Mouse (Mus musculus) liver, postnatal 0 days (tissue): Measurements from ENCODE around the gene Dlg5. TPM values are rescaled to one million over a fixed set of nuclear protein-coding genes. Genes with fewer than 3 reads are reported as not detected.
A peak's percentile ranks its signal among the peaks of the same experiment; 100 is the strongest.

Experiments
- ATAC-seq: fragments of 200-750 bp; cut with Nextera tagmentation; 2 replicates; pipeline ENCODE4 v1.8.0; 2017; ENCODE audit warnings: mild to moderate bottlenecking, moderate library complexity
- DNase-seq: peaks from one replicate; pipeline ENCODE4 v3.0.0-alpha.2; 2016
- H3K27ac ChIP-seq: fragments of 300-500 bp; sonication (generic); 2 replicates; pipeline ENCODE4 v1.5.1; 2014; ENCODE audit warnings: antibody characterized with exemption, moderate library complexity, mild to moderate bottlenecking, low read depth
- H3K27me3 ChIP-seq: fragments of 300-500 bp; sonication (generic); 2 replicates; pipeline ENCODE4 v1.6.1; 2014; ENCODE audit warnings: low read length, control low read depth, mixed read lengths; ENCODE audit not compliant: insufficient read depth
- H3K36me3 ChIP-seq: fragments of 300-500 bp; sonication (generic); replicated peaks from 2 replicates; pipeline ENCODE4 v1.6.1; 2014; ENCODE audit warnings: mild to moderate bottlenecking, control low read depth, low read length, moderate library complexity, mixed read lengths; ENCODE audit not compliant: insufficient read depth
- H3K4me1 ChIP-seq: fragments of 300-500 bp; sonication (generic); 2 replicates; pipeline ENCODE4 v1.6.1; 2014; ENCODE audit warnings: antibody characterized with exemption, mild to moderate bottlenecking, control low read depth; ENCODE audit not compliant: insufficient read depth
- H3K4me2 ChIP-seq: fragments of 300-500 bp; sonication (generic); 2 replicates; pipeline ENCODE4 v1.6.1; 2014; ENCODE audit warnings: low read depth, mild to moderate bottlenecking, low read length, moderate library complexity, mixed read lengths
- H3K4me3 ChIP-seq: fragments of 300-500 bp; sonication (generic); 2 replicates; pipeline ENCODE4 v1.5.1; 2014; ENCODE audit warnings: low read depth, low read length
- H3K9ac ChIP-seq: fragments of 300-500 bp; sonication (generic); replicated peaks from 2 replicates; pipeline ENCODE4 v1.6.1; 2014; ENCODE audit warnings: mild to moderate bottlenecking, moderate library complexity
- H3K9me3 ChIP-seq: fragments of 300-500 bp; sonication (generic); 2 replicates; pipeline ENCODE4 v1.6.1; 2016; ENCODE audit warnings: mild to moderate bottlenecking, control low read depth, low read length, mixed read lengths
- CTCF ChIP-seq: sonication (generic); IDR thresholded peaks from 2 replicates; pipeline ENCODE4 v1.5.1; 2016; ENCODE audit warnings: antibody characterized with exemption, low read depth
- EP300 ChIP-seq: IDR thresholded peaks from 2 replicates; pipeline ENCODE4 v1.6.1; 2016; ENCODE audit warnings: antibody characterized with exemption, low read depth, mild to moderate bottlenecking
- WGBS: fragments of 180-500 bp; shearing (Covaris S2); extraction: QIAGEN DNeasy Blood & Tissue Kit; methylation state at CpG from one replicate; pipeline ENCODE4 v1.1.7; 2014; ENCODE audit not compliant: insufficient replicate concordance; 5-methylcytosine and 5-hydroxymethylcytosine counted together
- polyA plus RNA-seq: library from polyadenylated mRNA; unstranded; fragments of >200 nt; fragmentation: Nextera tagmentation; extraction: Ambion mirVana; gene quantifications from 2 replicates; pipeline ENCODE4 v1.2.1, GENCODE M21; 2015

The Dlg5 gene
- polyA plus RNA-seq, 1 experiment from 2014 or later = 0.88 TPM

DNA sequence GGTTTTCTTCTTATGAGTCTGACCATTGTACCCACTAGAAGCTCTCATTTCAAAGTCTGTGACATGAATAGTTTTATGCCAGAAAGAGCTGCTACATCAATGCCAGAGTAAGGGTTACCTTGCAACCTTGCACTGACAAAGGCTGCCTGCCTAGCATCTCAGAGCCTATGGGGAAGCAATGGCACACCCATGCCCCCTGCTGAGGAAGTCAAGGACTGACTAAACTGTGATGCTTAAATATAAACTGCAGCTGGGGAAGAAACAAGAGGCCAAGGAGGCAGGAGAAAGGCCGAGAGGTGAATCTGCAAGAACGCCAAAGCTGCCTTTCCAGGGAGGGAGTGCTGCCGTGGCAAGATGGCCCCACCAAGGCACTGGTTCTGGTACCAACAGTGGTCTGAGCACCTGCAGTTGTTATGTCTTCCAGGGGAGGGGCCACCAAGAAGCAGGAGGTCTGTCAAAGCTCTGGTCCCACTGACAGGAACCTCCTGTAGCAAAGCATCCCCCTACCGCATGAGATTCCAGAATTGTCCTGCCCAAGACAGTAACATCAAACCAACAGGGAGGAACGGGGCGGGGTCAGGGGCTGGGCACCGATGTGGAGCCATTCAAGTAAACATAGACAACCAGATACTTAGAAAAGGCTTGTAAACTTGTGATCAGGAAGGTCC is 111.0 kb downstream of the Dlg5 start:
- Histone ChIP-seq H3K4me3 (no peak overlapping the region), H3K27ac (no peak overlapping the region), H3K9me3 (no peaks in the 10 kb centered on the region), H3K4me2 (no peak overlapping the region), H3K9ac (no peak overlapping the region), H3K27me3 (no peaks in the 10 kb centered on the region), H3K36me3 (peaks cover 5% of the 10 kb centered on the region; the same call in 1 of the 2 replicates), H3K4me1 (no peaks in the 10 kb centered on the region)
- WGBS = 74% methylated on average over 7 of the region's 7 CpGs
- ATAC-seq (no peak), DNase-seq (no peak)
- TF ChIP-seq EP300 = no peak
- no peak for TF ChIP-seq CTCF

- ATAC-seq = peak; percentile 36; the same call in 1 of the 2 replicates
- Histone ChIP-seq H3K4me2 (no peak overlapping the region), H3K9ac (no peak overlapping the region), H3K4me3 (no peak overlapping the region), H3K4me1 (no peaks in the 10 kb centered on the region), H3K9me3 (no peaks in the 10 kb centered on the region), H3K36me3 (peaks cover 5% of the 10 kb centered on the region; the same call in 1 of the 2 replicates), H3K27me3 (no peaks in the 10 kb centered on the region), H3K27ac (no peak overlapping the region)
- 65% methylated on average over 8 of the region's 8 CpGs for WGBS
- TF ChIP-seq CTCF (no peak), EP300 (no peak)
- DNase-seq = no peak
Observed at GRCm38 (mm10) chr14:24133801-24134200, 111.9 kb downstream of the Dlg5 start.

GRCm38 (mm10) chr14:24132092-24132491 is 113.6 kb downstream of the Dlg5 start:
- 23% methylated on average over 4 of the region's 4 CpGs for WGBS
- no peaks in the 10 kb centered on the region for H3K27me3 ChIP-seq
- TF ChIP-seq EP300 = no peak
- TF ChIP-seq CTCF = peak; percentile 52

GRCm38 (mm10) chr14:24125069-24125468 is 120.7 kb downstream of the Dlg5 start:
- Histone ChIP-seq H3K4me2 (no peak overlapping the region), H3K4me3 (no peak overlapping the region), H3K4me1 (no peaks in the 10 kb centered on the region), H3K9me3 (no peaks in the 10 kb centered on the region), H3K9ac (no peak overlapping the region), H3K27me3 (no peaks in the 10 kb centered on the region), H3K27ac (no peak overlapping the region), H3K36me3 (no peaks in the 10 kb centered on the region)
- no peak for TF ChIP-seq EP300
- TF ChIP-seq CTCF = no peak
- ATAC-seq (no peak), DNase-seq (no peak)
- 72% methylated on average over 2 of the region's 2 CpGs for WGBS

More at GRCm38 (mm10) chr14:24132092-24132491, 113.6 kb downstream of the Dlg5 start:
- H3K27ac ChIP-seq = no peak overlapping the region
- H3K9me3 ChIP-seq = no peaks in the 10 kb centered on the region
- H3K36me3 ChIP-seq = no peaks in the 10 kb centered on the region
- peak; percentile 46 for DNase-seq
- no peaks in the 10 kb centered on the region for H3K4me1 ChIP-seq
- H3K4me2 ChIP-seq = no peak overlapping the region
- H3K9ac ChIP-seq = no peak overlapping the region
- ATAC-seq = peak; percentile 56; the same call in 1 of the 2 replicates
- no peak overlapping the region for H3K4me3 ChIP-seq

DNA sequence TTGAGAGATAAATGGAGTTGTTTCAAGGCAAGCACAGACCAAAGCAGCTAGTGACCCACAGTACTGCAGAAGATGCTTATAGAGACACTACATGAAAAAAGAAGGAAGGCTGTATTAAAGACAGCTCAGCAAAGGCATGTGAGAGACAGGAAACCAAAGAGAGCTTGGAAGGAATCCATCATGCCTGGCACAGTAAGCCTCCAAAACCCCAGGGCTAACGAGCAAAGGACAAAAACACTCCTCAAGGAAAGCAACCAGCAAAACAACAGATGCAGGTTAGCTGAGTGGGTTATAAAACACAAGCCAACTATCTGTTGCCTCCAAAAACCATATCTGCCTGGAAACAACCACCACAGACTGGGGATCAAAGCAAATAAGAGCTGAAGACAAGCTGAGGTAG is 121.5 kb downstream of the Dlg5 start:
- 57% methylated on average over 1 of the region's 1 CpGs for WGBS
- H3K4me2 ChIP-seq = no peak overlapping the region
- ATAC-seq = no peak

GRCm38 (mm10) chr14:24106734-24107133 is 139.0 kb downstream of the Dlg5 start:
- DNase-seq (no peak), ATAC-seq (no peak)
- 66% methylated on average over 2 of the region's 2 CpGs for WGBS
- Histone ChIP-seq H3K27ac (no peak overlapping the region), H3K27me3 (no peaks in the 10 kb centered on the region), H3K36me3 (no peaks in the 10 kb centered on the region), H3K4me1 (no peaks in the 10 kb centered on the region), H3K4me2 (no peak overlapping the region), H3K9ac (no peak overlapping the region), H3K9me3 (no peaks in the 10 kb centered on the region), H3K4me3 (no peak overlapping the region)
- TF ChIP-seq CTCF = no peak
- TF ChIP-seq EP300 = no peak

More for the DNA sequence above, 121.5 kb downstream of the Dlg5 start:
- H3K9ac ChIP-seq = no peak overlapping the region
- no peaks in the 10 kb centered on the region for H3K9me3 ChIP-seq
- H3K36me3 ChIP-seq = no peaks in the 10 kb centered on the region
- H3K27ac ChIP-seq = no peak overlapping the region
- H3K4me1 ChIP-seq = no peaks in the 10 kb centered on the region
- no peak for DNase-seq
- no peaks in the 10 kb centered on the region for H3K27me3 ChIP-seq
- no peak overlapping the region for H3K4me3 ChIP-seq
- TF ChIP-seq CTCF (no peak), EP300 (no peak)
